Mouse (Mus musculus): Measurements from ENCODE around the gene Setd4.

Gene Setd4

DNA sequence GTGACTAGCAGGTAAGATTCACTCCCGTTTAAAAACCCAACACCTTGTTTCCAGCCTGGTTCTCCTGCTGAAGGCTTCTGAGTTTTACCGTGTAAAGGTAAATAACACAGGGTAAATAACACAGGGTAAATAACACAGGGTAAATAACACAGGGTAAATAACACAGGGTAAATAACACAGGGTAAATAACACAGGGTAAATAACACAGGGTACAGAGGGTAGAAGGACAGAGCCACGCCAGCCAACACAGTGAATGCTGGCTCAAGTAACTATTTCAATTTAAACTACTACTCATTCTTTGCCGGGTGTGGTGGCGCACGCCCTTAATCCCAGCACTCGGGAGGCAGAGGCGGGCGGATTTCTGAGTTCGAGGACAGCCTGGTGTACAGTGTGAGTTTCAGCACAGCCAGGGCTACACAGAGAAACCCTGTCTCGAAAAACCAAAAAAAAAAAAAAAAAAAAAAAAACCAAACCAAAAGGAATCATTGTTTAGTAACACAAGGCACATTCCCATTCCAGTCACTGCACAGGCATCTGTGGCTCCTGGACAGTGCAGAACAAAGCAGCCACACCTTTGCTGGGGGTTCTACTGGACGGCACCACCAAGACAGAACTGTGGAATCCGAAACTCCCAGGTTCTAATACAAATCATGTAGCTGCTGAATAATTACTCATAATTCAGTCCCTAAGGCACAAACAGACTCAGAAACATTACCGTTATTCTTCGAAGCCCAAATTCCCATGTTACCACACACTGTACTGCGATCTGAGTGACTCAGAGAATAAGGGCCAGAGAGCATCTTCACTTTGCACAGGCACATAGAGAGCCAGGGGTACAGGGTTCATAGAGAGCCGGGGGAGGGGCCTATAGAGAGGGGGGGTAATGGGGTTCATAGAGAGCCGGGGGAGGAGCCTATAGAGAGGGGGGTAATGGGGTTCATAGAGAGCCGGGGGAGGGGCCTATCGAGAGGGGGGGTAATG, 12.1 kb downstream of the Setd4 start:
- DNase-seq: no peak

DNA sequence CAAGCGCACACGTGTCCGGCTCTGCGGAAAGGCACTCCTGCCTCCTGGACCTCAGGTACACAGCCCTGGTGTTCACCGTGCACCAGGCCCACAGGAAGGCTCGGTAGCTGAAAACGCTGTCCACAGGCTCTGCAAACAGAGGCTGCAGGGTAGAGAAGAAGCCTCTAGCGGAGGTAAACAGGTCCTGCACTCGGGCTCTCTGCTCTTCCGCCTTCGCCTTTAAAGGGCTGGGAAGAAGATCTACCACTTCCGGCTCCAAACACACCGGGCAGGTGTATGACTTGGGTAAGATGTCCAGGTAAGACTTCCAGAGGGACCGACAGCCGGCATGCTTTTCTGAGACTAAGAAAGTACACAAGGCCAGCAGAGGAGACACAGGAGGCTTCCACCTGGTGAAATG, 12.9 kb downstream of the Setd4 start:
- no peak for DNase-seq

DNA sequence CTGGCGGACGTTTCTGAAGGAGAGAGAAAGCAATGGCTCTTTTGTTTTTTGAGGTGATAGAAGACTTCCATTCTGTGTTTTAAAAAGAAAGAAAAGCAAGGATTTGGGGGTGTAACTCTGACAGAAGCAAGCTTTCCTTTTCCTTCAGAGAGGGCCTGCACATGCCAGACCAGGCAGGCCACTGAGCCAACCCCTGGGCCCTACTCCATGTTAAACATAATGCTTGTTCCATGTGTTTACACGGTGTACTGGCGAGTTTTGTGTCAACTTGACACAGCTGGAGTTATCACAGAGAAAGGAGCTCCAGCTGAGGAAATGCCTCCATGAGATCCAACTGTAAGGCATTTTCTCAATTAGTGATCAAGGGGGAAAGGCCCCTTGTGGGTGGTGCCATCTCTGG, 15.6 kb downstream of the Setd4 start:
- no peak for DNase-seq

DNA sequence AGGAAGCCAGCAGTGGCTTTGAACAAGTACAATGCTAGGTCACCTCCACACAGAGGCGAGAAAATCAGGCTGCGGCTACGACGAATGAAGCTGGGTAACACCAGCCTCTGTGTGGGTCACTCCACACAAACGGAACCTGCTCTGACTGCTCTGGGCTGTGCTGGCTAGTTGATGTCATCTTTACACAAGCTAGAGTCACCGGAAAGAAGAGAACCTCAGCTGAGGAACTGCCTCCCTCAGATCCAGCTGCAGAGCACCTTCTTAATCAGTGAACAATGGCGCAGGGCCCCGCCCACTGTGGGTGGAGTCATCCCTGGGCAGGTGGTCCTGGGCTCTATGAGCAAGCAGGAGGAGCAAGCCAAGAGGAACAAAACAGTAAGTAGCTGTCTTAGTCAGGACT, 17.5 kb downstream of the Setd4 start:
- DNase-seq: no peak

DNA sequence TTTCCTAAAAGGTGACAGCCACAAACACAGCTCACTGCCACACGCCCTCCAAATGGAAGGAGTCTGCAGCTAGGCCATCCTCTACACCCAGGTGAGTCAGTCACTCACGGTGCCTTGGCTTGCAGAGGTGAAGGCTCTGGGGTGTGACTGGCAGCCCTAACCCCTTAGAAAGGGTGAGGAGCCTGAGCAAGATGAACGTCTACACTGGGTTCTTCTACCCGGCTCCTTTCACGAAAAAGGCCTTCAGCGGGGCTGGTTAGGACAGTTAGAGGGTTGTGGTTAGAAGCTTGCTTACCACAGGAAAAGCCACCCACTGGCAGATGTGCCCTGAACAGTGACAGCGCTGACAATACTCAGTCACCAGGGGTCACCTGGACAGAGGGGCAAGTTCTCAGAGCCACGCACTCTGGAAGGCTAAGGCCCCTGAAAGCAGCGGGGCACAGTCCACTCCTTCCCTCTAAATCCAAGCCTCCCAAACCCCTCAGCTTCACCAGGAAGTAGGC, 18.1 kb downstream of the Setd4 start:
- no peak for DNase-seq

DNA sequence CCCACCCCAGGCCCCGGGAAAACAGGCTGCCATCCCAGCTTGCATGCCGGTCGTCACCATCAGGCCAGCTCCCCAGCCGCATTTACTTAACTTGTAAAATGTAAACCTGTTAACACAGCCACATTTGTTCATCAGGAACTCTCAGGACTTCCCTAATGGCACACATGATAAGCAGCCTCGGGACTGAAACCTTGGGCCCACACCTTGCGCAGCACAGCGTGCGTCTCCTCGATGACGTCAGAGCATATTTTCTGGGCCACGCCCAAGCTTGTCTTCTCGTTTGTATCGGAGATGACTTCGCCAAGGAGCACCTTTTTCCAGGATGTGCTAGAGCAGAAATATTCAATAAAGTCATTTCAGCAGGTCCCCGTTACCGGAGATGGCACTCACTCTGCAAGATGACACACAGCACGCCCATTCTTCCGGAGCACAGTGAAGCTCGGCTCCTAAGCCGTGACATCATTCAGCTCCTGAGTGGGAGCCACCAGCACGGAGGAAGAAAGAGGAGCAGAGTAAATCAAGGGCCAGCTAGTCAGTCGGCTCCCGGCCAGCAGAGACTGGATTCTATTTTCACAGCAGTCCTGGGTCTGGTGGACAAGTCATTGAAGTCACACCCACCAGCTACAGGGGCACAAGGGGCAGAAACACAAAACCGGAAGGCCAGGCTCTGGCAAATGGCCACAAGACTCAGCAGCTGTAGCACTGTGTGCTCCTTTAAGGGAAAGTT, 18.7 kb downstream of the Setd4 start:
- peak; percentile 27 for DNase-seq

DNA sequence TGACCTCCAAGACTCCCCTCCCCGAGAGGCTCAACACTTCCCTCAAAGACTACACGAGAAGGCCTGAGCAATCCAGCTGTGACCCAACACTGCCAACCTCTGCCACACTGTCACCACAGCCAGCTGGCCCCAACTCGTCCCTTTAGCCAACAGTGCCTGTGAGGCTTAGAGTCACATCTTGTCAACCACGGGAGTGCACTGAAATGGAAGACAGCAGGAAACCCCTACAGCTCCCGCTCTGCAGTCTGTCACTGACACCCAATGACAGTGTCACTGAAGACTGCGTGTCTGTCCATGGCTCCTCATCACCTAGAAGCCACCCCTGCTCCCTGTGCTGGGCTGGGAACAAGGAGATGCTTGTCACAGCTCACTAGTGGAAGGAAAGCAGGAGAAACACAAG, 22.7 kb downstream of the Setd4 start:
- DNase-seq: peak; percentile 52

DNA sequence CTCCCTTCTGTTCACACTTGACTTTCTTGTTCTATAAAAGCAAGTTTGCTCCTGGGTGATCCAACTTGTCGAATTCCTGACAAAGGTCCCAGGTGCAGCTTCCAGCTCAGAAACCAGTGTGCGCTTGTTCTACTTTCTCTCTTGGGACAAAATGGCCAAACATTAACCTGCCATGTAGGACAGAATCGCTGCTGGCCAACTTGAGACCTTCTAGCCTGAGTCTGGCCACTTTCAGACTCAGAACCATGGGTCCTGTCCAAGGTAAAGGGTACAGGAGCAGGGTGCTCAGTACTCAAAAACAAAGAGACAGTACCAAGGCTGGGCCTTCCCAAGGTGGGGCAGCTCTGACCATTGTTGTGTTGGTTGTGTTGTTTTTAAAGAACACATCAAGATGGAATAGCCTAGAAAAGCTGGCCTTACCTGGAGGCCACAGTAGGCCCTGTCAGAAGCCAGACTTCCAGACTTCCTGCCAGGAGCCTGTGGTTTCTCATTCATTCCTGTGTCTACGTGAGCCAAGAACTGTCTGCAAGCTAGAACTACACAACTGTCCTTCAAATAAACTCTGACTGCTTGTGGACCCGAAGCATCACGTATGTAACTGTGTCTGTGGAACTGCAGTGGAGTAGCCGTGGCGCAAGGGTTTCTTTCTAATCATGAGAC, 25.4 kb downstream of the Setd4 start:
- no peak for DNase-seq

DNA sequence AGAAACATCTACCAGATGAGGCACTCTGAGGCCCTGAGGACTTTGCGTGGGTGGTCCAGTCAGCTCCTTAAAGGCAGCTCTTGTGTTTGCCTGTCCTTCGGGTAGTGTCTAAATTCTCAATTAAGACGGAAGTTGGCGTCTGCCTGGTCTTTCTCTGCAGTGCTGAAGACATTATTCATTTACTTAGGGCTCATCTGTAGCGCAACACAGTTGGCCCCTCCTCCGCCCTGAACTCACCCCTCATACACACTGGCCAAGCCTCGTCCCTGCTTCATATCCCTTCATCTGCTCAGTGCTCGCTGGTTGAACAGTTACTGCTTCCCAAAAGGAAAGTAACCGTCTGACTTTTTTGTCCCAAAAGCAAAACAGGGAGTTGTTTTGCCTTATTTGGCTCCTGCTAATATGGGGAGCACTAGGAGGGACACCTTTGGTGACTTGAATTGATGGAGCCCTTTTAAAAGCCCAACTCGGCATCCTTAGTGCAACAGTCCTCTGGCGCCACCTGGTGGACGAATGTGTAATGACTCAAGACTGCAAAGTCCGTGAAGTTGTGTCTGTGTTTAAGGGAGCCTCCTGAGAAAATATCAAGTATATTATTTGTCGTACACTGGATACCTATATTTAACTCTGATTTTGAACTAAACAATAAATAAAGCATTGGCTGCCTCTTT, 27.3 kb downstream of the Setd4 start:
- peak; percentile 91 for DNase-seq

DNA sequence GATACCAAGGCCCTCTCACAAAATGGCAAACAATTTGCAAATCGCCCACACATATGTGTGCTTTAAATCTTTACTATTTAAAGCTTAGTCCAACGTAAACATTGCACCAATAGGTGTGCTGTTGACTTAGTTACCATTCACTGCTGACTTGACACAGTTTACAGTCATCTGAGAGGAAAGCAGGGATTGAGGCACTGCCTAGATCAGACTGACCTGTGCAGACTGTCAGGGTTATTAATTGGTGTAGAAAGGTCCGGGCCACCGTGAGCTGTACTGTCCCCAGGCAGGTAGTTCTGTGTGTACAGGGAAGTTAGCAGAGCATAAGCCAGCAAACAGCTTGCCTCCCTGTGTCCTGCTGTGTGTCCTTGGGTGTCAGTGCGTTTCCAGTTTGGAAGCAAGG, 28.3 kb downstream of the Setd4 start:
- DNase-seq: no peak

DNA sequence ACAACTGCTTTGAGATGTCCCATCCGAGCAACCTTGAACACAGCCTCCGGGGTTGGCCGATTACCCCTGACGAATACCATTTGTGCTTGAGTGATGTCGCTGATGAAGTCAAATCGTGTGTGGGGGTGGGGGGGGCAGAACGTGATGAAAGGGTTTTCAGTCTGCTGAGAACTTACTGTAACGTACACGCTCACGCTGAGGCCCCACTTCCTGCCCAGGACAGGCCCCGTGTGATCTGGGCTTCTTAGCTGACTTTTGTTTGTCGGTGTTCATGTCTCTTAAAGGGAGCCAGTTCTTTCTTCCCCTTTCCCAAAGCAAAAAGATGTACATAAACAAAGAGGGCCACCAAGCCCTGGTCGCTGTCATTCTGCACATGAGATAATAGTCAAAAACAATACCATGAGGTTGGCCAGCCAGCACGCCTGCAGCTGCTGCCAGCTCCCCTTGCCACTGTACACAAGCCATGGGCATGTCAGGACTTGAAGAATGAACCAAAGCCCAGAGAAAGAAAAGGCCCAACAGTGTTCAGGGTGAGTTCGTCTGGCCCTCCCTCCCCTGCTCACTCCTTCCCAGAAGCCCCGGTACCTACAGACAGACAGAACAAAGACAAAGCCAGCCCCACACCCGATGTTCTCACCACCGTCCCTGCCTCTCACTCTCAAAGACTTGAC, 29.2 kb downstream of the Setd4 start:
- no peak for DNase-seq

DNA sequence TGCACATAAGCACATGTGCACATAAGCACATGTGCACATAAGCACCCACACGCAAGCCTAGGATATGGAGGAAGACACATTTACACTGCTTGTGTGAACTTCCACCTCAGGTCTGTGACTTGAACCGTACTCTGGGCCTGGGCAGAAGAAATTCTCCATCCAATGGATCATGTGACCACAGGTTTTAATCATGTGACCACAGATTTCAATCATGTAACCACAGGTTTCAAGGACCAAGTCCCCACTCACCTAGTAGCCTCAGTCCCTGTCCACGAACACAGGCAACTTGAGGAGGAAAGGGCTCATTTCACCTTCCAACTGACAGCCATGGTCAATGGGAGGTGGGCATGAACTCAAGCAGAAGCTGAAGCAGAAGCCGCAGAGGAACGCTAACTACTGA, 30.4 kb downstream of the Setd4 start:
- no peak for DNase-seq

DNA sequence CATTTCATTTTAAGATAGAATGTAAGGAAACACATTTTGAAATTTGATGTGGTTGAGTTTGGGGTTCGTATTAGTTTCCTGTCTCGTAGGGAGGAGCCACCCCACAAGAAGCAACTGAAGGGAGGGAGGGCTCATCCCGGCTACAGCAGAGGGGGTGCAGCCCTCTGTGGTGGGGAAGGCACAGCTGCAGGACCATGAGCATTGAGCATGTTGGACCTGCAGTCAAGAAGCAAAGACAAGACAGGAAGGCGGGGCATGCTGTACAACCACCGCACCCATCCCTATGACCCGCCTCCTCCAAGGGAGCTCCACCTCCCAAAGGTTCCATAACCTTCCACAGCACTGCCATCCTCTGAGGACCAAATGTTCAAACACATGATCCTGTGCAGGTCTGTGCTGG, 31.5 kb downstream of the Setd4 start:
- DNase-seq: no peak

DNA sequence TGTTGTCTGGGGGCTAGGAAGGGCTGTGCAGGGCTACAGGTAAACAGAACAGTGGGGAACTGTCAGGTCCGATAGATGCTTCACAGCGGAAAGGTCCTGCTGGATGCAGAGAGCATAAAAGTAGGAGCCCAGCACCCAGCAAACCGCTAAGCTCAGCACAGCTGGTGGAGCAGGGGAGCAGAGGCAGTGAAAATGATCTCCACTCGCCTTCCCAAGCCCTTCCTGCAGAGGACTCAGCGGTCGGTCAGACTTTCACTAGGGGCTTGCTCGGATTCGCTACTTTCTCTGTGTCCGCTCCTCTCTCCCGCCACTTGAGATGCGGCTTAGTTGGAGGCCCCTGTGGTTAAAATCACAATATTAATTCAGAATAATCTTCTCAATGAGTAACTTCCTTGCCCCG, 45.4 kb downstream of the Setd4 start:
- no peak for DNase-seq

DNA sequence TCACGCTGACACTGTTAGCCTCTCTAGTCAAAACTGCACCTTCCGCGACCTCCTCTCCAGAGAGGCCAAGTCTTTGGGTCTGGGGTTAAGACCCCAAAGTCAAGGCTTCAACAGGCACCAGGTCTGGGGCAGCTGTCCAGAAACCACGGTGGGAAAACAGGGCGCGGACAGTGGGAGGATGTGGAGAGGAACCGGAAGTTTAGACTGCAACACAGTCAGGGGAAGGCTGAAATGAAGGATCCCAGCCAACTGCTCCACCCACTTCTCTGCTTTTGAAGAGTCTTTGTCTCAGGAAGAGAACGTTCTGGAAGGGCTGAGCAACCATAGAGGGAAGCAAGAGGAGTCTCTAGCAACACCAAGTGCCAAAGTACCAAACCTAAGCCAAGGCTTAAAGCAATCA, 46.2 kb downstream of the Setd4 start:
- peak; percentile 51 for DNase-seq

DNA sequence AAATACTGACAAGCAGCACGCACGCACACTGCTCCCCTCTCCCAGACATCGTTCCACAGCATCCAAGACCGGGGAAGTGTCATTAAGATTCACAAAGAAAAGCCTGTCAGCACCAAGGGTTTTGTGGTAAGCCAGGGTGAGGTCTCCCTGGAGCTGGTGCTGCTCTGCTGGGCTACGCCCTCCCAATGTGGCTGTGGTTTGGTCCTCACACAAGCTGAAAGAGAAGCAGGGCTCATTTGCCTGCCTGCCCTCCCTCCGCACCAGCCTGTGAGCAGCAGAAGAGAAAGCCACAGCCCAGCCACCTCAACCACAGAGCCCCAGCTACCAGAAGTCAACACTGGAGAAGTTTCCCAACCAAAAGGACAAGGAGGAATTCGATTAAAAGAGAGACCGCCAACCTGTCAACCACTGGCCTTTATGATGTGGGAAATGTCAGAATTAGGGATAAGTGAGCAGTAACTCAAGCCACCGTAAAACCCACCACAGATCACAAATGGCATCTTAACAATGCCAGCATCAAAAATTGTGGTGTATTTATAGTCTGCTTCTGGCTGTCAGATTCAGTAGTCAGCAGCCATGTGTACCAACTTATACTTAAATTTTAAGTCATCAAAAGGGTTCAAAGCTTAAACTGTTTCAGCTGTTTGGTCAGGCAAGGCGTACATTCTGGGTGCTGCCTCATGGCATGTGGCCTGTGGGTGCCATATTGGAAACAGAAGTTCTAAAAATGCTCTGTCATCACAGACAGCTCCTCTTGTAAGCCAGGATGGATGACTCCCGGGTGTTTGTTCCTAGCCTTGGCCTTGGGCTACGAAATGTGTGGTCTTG, 51.0 kb downstream of the Setd4 start:
- DNase-seq: no peak

DNA sequence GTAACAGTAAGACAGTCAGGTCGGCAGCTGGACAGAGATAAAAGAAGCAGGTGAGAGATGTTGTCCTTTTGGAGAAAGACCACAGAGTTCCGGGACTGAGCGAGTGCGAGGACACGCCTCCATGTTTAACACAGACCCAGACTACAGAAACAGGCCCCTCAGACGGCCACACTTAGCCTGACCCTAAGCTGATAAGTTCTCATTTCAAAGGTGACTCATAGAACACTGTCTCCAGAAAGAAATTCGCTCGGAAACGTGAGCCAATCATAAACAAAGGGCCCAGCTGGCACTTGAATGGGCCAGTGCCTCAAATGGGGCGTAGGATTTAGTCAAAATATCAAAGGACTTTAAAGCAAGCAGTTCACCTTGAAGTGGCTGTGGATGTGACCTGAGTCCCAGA, 54.6 kb downstream of the Setd4 start:
- DNase-seq: no peak

DNA sequence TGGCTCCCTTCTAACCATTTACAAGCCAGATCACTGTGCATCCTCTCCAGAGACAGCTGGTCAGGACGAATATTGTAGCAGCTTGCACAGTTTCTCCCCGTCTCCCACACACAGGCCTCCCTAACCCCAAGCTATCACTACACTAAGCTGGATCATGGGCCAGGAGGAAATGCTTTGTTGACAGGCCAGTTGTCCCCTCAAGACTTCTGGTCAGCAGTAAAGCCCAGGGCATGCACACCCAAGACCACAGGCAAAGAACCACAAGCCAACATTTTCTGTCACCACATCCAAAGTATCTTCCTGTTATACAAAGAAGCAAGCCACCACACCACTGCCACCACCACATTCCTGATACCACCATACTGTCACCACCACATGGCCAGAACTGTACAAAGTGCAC, 55.8 kb downstream of the Setd4 start:
- DNase-seq: no peak

DNA sequence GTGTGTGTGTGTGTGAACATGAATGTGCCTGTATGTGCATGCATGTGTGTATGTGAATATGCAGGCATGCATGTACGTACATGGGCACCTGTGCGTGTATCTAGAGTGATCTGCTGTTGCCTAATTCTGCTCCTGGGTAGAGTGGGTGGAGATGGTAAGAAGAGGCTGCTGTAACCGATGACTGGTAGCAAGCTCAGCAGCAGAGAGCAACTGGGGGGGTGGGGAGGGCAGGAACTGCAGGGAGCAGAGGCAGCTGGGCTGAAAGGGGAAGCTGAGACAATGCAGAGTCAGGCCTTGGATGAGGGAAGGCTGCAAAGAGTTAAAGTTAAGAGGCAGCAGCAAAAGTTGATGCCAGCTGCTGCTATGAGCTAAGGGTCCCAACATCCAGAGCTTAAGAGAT, 56.7 kb downstream of the Setd4 start:
- no peak for DNase-seq

DNA sequence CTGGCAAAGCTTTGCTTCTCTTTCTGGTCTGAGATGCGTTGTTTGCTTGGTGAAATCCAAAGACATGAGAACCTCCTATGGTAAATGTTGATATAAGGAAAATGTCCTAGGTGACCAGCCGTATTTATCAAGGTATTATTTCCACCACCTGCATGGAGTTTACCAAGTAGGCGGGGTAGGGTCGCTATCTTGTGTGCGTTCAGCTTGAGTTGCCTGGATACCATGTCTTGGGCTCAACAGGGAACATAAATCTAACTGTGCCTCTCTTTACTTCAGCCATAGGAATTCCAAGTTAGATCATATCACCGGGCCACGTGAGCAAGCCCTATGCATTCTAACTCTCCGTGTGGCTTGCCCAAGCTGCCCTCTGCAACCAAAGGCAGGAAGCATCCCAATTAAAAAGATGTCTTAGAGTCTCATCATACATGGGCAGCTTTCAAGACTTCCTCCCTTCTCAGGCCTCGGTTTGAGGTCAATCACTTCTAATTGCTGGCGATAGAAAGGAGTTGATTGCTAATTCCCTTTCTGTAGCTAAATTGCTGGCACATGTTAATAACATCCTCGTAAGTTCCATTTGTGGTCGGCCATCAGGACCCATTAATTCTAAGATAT, 57.4 kb downstream of the Setd4 start:
- DNase-seq: no peak

DNA sequence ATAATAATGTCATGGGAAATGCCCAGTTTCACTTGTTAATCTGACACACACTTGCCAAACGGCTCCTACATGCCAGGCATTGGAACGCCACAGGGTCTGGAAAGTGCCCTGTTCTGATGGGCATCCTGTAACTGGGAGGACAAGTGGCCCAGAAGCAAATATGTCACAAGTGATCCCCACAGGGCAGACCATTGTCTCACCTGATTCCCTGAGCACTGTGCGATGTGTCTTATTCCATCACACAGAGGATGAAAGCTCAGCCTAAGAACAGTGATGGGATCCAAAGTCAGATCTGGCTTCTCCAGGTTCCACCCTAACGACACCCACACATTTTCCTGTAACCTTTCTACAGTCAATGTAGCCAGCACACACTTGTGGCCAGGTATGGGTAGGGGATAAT, 58.9 kb downstream of the Setd4 start:
- DNase-seq: no peak
